Mouse (Mus musculus): ENCODE data around the gene Hibch. TPM values are rescaled to one million over a fixed set of nuclear protein-coding genes. Genes with fewer than 3 reads are reported as not detected.
"Not testable (repeated sequence)": the region's sequence is repeated elsewhere in the genome, so short reads cannot be mapped to it uniquely, and the experiment has no call there.

The Hibch gene
- polyA plus RNA-seq, 1 experiment = 23.9 TPM

DNA sequence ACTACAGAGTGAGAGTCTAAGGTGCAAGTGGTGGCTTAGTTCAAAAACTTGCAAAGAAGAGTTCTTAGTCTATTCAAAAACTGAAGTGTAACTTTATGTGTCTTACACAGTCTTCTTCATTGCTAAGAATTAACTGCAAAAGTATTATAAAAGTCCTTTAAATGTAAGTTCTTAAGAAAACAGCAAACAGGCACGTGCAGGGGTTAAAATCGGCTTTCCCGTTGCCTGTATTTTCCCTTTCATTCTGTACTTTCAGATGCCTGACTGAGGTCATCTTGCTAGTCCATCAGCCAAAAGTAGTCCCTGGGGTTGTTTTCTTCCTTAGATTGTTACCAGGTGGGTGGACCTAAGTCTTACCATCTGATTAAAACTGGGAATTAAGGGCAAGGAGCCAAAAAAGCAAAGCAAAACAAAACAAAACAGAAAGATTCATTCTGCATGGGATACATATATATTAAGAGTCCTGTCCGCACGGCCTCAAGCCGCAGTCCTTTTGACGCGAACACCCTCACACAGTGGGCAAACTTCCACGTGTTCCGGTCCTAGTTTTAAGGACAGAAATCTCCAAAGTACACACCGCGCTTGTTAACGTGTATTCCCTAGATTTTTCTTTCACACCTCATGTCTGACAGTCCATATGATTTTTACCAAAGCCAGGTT, 28.4 kb upstream of the Hibch start:
- Histone ChIP-seq H3K4me1 (ENCODE audit: control insufficient read depth, insufficient read depth, low read length) (no peaks in the 10 kb centered on the region), H3K27ac (ENCODE audit: insufficient read depth, low read length) (no peak overlapping the region), H3K4me3 (ENCODE audit: insufficient read depth, low read length) (peak overlapping the region; percentile 64)
- TF ChIP-seq CTCF (IDR thresholded peaks at IDR 0.05; ENCODE audit: borderline replicate concordance, insufficient read depth, low read length) (no peak), POLR2A (IDR thresholded peaks at IDR 0.05; ENCODE audit: low read depth, low read length) (no peak)

DNA sequence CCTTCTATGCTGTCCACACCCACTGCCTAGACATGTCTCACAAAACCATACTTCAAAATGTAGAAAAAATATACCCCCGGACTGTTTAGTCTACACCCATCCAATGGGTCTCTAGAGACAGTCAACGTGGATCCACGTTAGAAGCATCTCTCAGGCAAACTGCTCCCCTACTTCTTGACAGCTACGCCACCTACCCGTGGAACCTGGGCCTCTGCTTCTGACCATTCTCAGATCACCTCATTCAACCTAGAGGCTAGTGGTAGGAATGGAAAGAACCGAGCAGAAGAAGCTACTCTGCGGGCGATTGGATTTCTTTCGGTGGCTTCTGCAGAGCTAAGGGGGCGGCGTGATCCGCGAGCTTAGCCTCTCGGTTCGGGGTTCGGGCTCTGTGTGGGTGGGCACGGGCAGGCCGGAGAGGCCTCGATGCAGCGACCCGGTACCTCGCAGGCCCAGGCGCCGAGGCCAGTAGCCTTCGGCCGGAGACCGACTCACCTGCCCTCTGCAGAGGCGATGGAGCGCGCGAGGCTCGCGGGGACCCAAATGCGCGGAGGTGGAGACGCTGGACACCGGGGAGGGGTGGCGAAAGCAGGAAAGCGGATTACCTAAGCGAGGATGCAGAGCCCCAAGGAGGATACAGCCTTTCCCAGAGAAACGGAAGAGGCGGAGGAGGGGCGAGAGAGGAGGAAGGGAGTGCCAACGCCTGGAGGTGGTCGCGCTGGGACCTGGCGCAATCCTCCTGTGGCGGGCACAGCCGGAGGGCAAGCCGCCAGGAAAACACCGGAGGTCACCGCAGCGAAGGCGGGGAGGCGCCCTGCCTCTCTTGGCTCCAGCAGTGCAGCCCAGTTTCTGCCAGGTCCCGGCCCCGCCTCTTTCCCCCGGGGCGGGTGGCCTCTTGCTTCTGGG, 27.6 kb upstream of the Hibch start, which contains the start of gene Inpp1:
Gene Inpp1, minus strand, starts transcription at position 779 of the 903 bp plus-strand sequence.
- Histone ChIP-seq H3K27ac (ENCODE audit: insufficient read depth, low read length) (peak within 1 kb of the TSS; percentile 29), H3K4me1 (ENCODE audit: control insufficient read depth, insufficient read depth, low read length) (no peaks in the 10 kb centered on the region)
- TF ChIP-seq CTCF (IDR thresholded peaks at IDR 0.05; ENCODE audit: borderline replicate concordance, insufficient read depth, low read length) = peak; percentile 51; the same call in 1 of the 2 replicates
- TF ChIP-seq POLR2A (IDR thresholded peaks at IDR 0.05; ENCODE audit: low read depth, low read length) = peak; percentile 66

DNA sequence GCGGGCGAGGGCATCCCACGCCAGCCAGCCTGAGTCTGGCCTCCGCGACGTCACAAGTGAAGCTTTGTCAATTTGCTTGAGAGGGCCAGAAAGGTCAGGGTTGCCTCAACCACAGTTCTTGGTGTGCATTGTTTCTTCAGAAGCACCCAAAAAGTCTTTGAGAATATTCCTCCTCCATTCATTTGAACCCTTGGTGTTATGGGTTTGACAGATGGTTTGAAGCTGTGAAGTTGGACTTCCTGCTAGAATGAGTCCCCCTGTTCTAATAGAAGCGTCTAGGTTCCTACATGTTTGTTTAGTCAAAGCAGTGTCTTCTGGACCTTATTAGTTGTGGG, 26.9 kb upstream of the Hibch start:
- TF ChIP-seq CTCF (IDR thresholded peaks at IDR 0.05; ENCODE audit: borderline replicate concordance, insufficient read depth, low read length) = no peak
- TF ChIP-seq POLR2A (IDR thresholded peaks at IDR 0.05; ENCODE audit: low read depth, low read length) = no peak
- no peak overlapping the region for H3K27ac ChIP-seq (ENCODE audit: insufficient read depth, low read length)
- H3K4me1 ChIP-seq (ENCODE audit: control insufficient read depth, insufficient read depth, low read length) = no peaks in the 10 kb centered on the region
- H3K4me3 ChIP-seq (ENCODE audit: insufficient read depth, low read length) = peak overlapping the region; percentile 64; the same call in 1 of the 2 replicates

More for the DNA sequence above, 27.6 kb upstream of the Hibch start, which contains the start of gene Inpp1:
- peak within 1 kb of the TSS; percentile 64 for H3K4me3 ChIP-seq (ENCODE audit: insufficient read depth, low read length)

DNA sequence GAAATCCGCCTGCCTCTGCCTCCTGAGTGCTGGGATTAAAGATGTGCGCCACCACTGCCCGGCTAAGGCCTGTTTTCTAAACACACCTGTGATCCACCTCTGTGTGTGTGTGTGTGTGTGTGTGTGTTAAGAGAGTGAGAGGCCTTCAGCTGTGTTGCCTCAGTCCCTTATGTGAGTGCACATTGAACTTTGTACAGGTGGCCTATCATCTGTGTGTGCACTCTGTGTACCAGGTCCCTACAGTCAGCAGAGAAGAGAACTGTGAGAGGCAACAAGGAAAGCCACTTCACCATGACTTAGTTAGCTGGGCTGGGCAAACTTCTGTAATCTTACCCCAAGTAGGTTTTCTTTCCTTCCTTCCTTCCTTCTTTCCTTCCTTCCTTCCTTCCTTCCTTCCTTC, 5.6 kb upstream of the Hibch start:
- Histone ChIP-seq H3K27ac (ENCODE audit: insufficient read depth, low read length) (no peak overlapping the region), H3K4me1 (ENCODE audit: control insufficient read depth, insufficient read depth, low read length) (peaks cover 3% of the 10 kb centered on the region; the same call in 1 of the 2 replicates), H3K4me3 (ENCODE audit: insufficient read depth, low read length) (no peak overlapping the region)
- TF ChIP-seq POLR2A (IDR thresholded peaks at IDR 0.05; ENCODE audit: low read depth, low read length) (no peak), CTCF (IDR thresholded peaks at IDR 0.05; ENCODE audit: borderline replicate concordance, insufficient read depth, low read length) (no peak)

DNA sequence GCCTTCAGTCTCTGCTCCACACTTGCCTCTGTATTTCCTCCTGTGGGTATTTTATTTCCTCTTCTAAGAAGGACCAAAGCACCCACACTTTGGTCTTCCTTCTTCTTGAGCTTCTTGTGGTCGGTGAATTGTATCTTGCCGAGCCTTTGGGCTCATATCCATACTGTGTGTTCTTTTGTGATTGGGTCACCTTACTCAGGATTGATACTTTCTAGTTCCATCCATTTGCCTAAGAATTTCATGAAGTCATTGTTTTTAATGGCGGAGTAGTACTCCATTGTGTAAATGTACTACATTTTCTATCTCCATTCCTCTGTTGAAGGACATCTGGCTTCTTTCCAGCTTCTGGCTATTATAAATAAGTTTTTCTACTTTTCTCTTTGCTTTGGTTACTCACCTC, 375 bp upstream of the Hibch start:
- peaks cover 3% of the 10 kb centered on the region; the same call in 1 of the 2 replicates for H3K4me1 ChIP-seq (ENCODE audit: control insufficient read depth, insufficient read depth, low read length)
- no peak overlapping the region for H3K4me3 ChIP-seq (ENCODE audit: insufficient read depth, low read length)
- TF ChIP-seq CTCF (IDR thresholded peaks at IDR 0.05; ENCODE audit: borderline replicate concordance, insufficient read depth, low read length) = no peak
- TF ChIP-seq POLR2A (IDR thresholded peaks at IDR 0.05; ENCODE audit: low read depth, low read length) = no peak
- no peak overlapping the region for H3K27ac ChIP-seq (ENCODE audit: insufficient read depth, low read length)

DNA sequence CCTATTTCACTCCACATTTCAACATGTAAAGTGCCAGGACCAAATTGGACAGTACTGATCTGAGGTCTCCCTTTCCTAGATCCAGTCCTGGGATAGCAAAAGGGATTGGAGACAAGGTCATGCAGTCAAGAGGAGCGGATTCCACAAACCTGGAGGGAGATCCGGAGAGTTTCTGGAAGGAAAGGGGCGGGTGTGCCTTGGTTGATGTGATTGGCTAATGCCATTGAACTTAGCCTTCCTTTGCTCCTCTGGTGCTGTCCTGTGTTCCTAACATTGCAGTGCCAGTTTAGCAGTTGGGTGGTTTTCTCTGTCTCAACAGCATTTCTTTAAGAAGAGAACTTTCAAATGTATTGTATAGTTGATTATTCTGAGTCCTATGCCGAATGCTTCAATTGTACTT, 1.8 kb downstream of the Hibch start:
- Histone ChIP-seq H3K4me1 (ENCODE audit: control insufficient read depth, insufficient read depth, low read length) (no peaks in the 10 kb centered on the region), H3K4me3 (ENCODE audit: insufficient read depth, low read length) (no peak overlapping the region), H3K27ac (ENCODE audit: insufficient read depth, low read length) (no peak overlapping the region)
- TF ChIP-seq CTCF (IDR thresholded peaks at IDR 0.05; ENCODE audit: borderline replicate concordance, insufficient read depth, low read length) (no peak), POLR2A (IDR thresholded peaks at IDR 0.05; ENCODE audit: low read depth, low read length) (no peak)

DNA sequence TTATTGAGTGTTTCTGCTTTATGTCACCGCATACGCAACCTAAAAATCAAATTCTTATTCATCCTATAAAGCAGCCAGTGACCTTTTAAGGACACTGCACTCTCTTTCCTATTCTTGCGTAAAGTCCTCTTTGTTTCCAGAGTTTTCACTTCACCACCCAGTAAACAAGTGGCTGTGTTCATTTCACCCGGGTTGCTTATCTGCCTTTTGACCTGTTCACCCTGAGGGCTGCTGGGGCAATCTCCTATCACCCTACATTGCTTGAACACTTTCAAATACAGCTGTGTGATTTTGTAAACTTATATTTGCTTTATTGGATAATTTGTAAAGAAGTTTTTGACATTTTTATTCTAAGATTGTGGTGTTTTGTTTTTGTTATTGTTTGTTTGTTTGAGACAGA, 4.7 kb downstream of the Hibch start:
- Histone ChIP-seq H3K27ac (ENCODE audit: insufficient read depth, low read length) (no peak overlapping the region), H3K4me1 (ENCODE audit: control insufficient read depth, insufficient read depth, low read length) (no peaks in the 10 kb centered on the region), H3K4me3 (ENCODE audit: insufficient read depth, low read length) (no peak overlapping the region)
- TF ChIP-seq POLR2A (IDR thresholded peaks at IDR 0.05; ENCODE audit: low read depth, low read length) = no peak
- TF ChIP-seq CTCF (IDR thresholded peaks at IDR 0.05; ENCODE audit: borderline replicate concordance, insufficient read depth, low read length) = no peak

DNA sequence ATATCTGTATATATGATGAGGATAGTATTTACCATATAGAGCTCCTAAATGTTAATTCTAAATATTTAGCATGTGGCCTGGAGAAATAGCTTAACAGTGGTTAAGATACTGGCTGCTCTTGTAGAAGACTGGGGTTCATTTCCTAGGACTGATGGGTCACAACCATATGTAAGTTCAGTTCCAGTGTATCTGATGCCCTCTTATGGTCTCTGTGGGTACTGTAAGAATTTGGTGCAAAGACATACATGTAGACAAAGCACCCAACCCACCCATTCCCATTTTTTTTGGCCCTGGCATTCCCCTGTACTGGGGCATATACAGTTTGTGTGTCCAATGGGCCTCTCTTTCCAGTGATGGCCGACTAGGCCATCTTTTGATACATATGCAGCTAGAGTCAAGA, 9.3 kb downstream of the Hibch start:
- H3K4me3 ChIP-seq (ENCODE audit: insufficient read depth, low read length); H3K27ac ChIP-seq (ENCODE audit: insufficient read depth, low read length); H3K4me1 ChIP-seq (ENCODE audit: control insufficient read depth, insufficient read depth, low read length): not testable (repeated sequence)

DNA sequence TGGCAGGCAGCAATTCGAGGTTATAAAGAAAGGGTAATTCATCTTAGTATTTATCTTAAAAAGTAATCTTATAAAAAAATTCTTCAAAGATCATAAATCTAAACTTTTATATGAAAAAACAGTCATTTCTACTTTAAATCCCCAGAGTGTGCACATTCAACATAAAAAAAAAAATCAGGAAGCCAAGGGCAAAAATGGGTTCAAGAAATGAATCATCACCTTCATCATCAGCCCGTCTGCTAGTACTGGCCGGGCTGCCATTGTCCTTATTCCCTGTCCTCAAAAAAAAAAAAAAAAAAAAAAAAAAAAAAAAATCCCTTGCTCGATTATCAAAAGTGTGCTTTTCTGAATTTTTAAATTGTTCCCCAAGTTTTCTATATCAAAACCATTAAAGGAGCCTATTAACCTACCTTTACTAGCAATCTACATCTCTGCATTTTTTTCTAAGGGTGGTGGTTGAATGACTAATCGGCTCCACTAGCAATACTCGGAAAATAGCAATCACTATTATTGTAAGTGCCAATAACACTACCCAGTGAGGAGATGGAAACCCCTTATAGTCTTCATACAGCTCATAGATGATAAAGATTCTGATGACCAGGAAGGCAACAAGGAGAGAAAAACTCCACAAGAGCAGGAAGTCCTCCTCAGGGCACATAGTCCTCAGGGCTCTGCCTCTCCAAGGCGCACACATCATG, 11.3 kb downstream of the Hibch start:
- H3K4me1 ChIP-seq (ENCODE audit: control insufficient read depth, insufficient read depth, low read length) = no peaks in the 10 kb centered on the region
- TF ChIP-seq POLR2A (IDR thresholded peaks at IDR 0.05; ENCODE audit: low read depth, low read length) = no peak
- TF ChIP-seq CTCF (IDR thresholded peaks at IDR 0.05; ENCODE audit: borderline replicate concordance, insufficient read depth, low read length) = no peak

More for the DNA sequence above, 11.3 kb downstream of the Hibch start:
- Histone ChIP-seq H3K4me3 (ENCODE audit: insufficient read depth, low read length) (no peak overlapping the region), H3K27ac (ENCODE audit: insufficient read depth, low read length) (no peak overlapping the region)

All from embryonic fibroblast, embryonic 13.5 days (primary cell).